Mouse (Mus musculus) lung, embryonic 14.5 days (tissue): ENCODE measurements around the gene Cyp4f16. TPM values are rescaled to one million over a fixed set of nuclear protein-coding genes. Genes with fewer than 3 reads are reported as not detected.
"Not testable (repeated sequence)": the region's sequence is repeated elsewhere in the genome, so short reads cannot be mapped to it uniquely, and the experiment has no call there.

Experiments used
- ATAC-seq: fragments of 200-750 bp; cut with Nextera tagmentation; 2 replicates; pipeline ENCODE4 v1.8.0; 2017; ENCODE audit warnings: mild to moderate bottlenecking, moderate TSS enrichment, moderate library complexity; ENCODE audit not compliant: insufficient read depth
- DNase-seq: peaks from one replicate; pipeline ENCODE4 v3.0.0-alpha.2; 2015
- H3K27ac ChIP-seq: fragments of 300-500 bp; sonication (generic); 2 replicates; pipeline ENCODE4 v1.5.1; 2014; ENCODE audit warnings: low read depth, mild to moderate bottlenecking, moderate library complexity
- H3K27me3 ChIP-seq: fragments of 300-500 bp; sonication (generic); 2 replicates; pipeline ENCODE4 v1.6.1; 2014; ENCODE audit warnings: low read length, control low read depth; ENCODE audit not compliant: insufficient read depth
- H3K36me3 ChIP-seq: fragments of 300-500 bp; sonication (generic); 2 replicates; pipeline ENCODE4 v1.6.1; 2014; ENCODE audit warnings: control low read depth; ENCODE audit not compliant: insufficient read depth
- H3K4me1 ChIP-seq: fragments of 300-500 bp; sonication (generic); 2 replicates; pipeline ENCODE4 v1.6.1; 2014; ENCODE audit warnings: antibody characterized with exemption, control low read depth; ENCODE audit not compliant: insufficient read depth
- H3K4me2 ChIP-seq: fragments of 300-500 bp; sonication (generic); 2 replicates; pipeline ENCODE4 v1.6.1; 2014; ENCODE audit warnings: mild to moderate bottlenecking
- H3K4me3 ChIP-seq: fragments of 300-500 bp; sonication (generic); 2 replicates; pipeline ENCODE4 v1.5.1; 2014; ENCODE audit warnings: low read depth, low read length
- H3K9ac ChIP-seq: fragments of 300-500 bp; sonication (generic); 2 replicates; pipeline ENCODE4 v1.6.1; 2014
- H3K9me3 ChIP-seq: fragments of 300-500 bp; sonication (generic); 2 replicates; pipeline ENCODE4 v1.6.1; 2016; ENCODE audit warnings: low read depth, low read length, control low read depth
- CTCF ChIP-seq: IDR thresholded peaks from 2 replicates; pipeline ENCODE4 v1.5.1; 2016; ENCODE audit warnings: antibody characterized with exemption, low read depth
- WGBS: fragments of 180-500 bp; shearing (Covaris S2); extraction: QIAGEN DNeasy Blood & Tissue Kit; methylation state at CpG from one replicate; pipeline ENCODE4 v1.1.7; 2014; 5-methylcytosine and 5-hydroxymethylcytosine counted together
- polyA plus RNA-seq: library from polyadenylated mRNA; unstranded; fragments of >200 nt; fragmentation: Nextera tagmentation; extraction: Ambion mirVana; gene quantifications from 2 replicates; pipeline ENCODE4 v1.2.1, GENCODE M21; 2014

The Cyp4f16 gene
- polyA plus RNA-seq, 1 experiment from 2014 or later: 15.7 TPM

- no peak overlapping the region; the same call in 1 of the 2 replicates for H3K9ac ChIP-seq
- H3K36me3 ChIP-seq: no peaks in the 10 kb centered on the region
- peak overlapping the region; percentile 53 for H3K4me2 ChIP-seq
- no peaks in the 10 kb centered on the region for H3K9me3 ChIP-seq
- DNase-seq (peak; percentile 87), ATAC-seq (peak; percentile 83)
- H3K27me3 ChIP-seq: no peaks in the 10 kb centered on the region
- H3K27ac ChIP-seq: no peak overlapping the region
- peak; percentile 69 for TF ChIP-seq CTCF
- H3K4me1 ChIP-seq: no peaks in the 10 kb centered on the region
- WGBS: 11% methylated on average over 20 of the region's 20 CpGs
- peak overlapping the region; percentile 17; the same call in 1 of the 2 replicates for H3K4me3 ChIP-seq
Measured at GRCm38 (mm10) chr17:32550900-32551770, 14.8 kb downstream of the Cyp4f16 start.

- not testable (repeated sequence) for H3K27me3 ChIP-seq, DNase-seq, H3K9me3 ChIP-seq, H3K36me3 ChIP-seq, H3K4me1 ChIP-seq, H3K27ac ChIP-seq, ATAC-seq, H3K4me3 ChIP-seq, H3K9ac ChIP-seq, H3K4me2 ChIP-seq
- WGBS: 50% methylated on average over 1 of the region's 1 CpGs
Measured at GRCm38 (mm10) chr17:32553016-32553415, 16.7 kb downstream of the Cyp4f16 start.

- not testable (repeated sequence) for ATAC-seq
Measured at GRCm38 (mm10) chr17:32554368-32554767, 18.0 kb downstream of the Cyp4f16 start.

GRCm38 (mm10) chr17:32563301-32563700 is 26.9 kb downstream of the Cyp4f16 start:
- not testable (repeated sequence) for ATAC-seq, H3K9me3 ChIP-seq, H3K9ac ChIP-seq, H3K36me3 ChIP-seq, H3K4me3 ChIP-seq, H3K4me2 ChIP-seq, H3K4me1 ChIP-seq, DNase-seq, H3K27ac ChIP-seq, H3K27me3 ChIP-seq
- 76% methylated on average over 2 of the region's 2 CpGs for WGBS

More at GRCm38 (mm10) chr17:32554368-32554767, 18.0 kb downstream of the Cyp4f16 start:
- H3K9ac ChIP-seq, H3K36me3 ChIP-seq, H3K27me3 ChIP-seq, DNase-seq, H3K4me2 ChIP-seq, H3K9me3 ChIP-seq, H3K27ac ChIP-seq, H3K4me3 ChIP-seq, H3K4me1 ChIP-seq: not testable (repeated sequence)
- 84% methylated on average over 9 of the region's 9 CpGs for WGBS

GRCm38 (mm10) chr17:32573286-32573685 is 36.9 kb downstream of the Cyp4f16 start:
- not testable (repeated sequence) for H3K9me3 ChIP-seq, ATAC-seq, H3K4me1 ChIP-seq, DNase-seq, H3K4me2 ChIP-seq, H3K36me3 ChIP-seq, H3K9ac ChIP-seq, H3K27me3 ChIP-seq, H3K27ac ChIP-seq, H3K4me3 ChIP-seq
- WGBS: 54% methylated on average over 2 of the region's 2 CpGs

GRCm38 (mm10) chr17:32577496-32578186 is 41.3 kb downstream of the Cyp4f16 start:
- 42% methylated on average over 7 of the region's 7 CpGs for WGBS
- DNase-seq (peak; percentile 5), ATAC-seq (no peak; the same call in 1 of the 2 replicates)
- Histone ChIP-seq H3K4me2 (no peak overlapping the region), H3K4me1 (no peaks in the 10 kb centered on the region), H3K36me3 (no peaks in the 10 kb centered on the region), H3K9me3 (no peaks in the 10 kb centered on the region), H3K27me3 (no peaks in the 10 kb centered on the region), H3K9ac (no peak overlapping the region), H3K27ac (0 out of 2 replicates have a peak overlapping the region, but pooled peaks have one; percentile 24), H3K4me3 (no peak overlapping the region)
- TF ChIP-seq CTCF: no peak

GRCm38 (mm10) chr17:32596494-32596893 is 60.1 kb downstream of the Cyp4f16 start:
- H3K4me2 ChIP-seq: no peak overlapping the region
- no peaks in the 10 kb centered on the region for H3K9me3 ChIP-seq
- TF ChIP-seq CTCF: no peak
- H3K36me3 ChIP-seq: no peaks in the 10 kb centered on the region
- no peak overlapping the region for H3K9ac ChIP-seq
- ATAC-seq (no peak), DNase-seq (no peak)
- no peak overlapping the region for H3K4me3 ChIP-seq
- H3K27ac ChIP-seq: no peak overlapping the region
- WGBS: 88% methylated on average over 18 of the region's 18 CpGs
- H3K4me1 ChIP-seq: no peaks in the 10 kb centered on the region
- no peaks in the 10 kb centered on the region for H3K27me3 ChIP-seq

Other genes with a start within 250 kb of the Cyp4f16 start
- gene Akap8, start 215.3 kb upstream of the Cyp4f16 start, polyA plus RNA-seq: 45.4 and 54.3 TPM in 2 replicates
- 68.7 and 82.0 TPM in 2 replicates for gene Akap8l, start 186.0 kb upstream of the Cyp4f16 start, polyA plus RNA-seq
- 41.8 and 48.1 TPM in 2 replicates for gene Wiz, start 147.1 kb upstream of the Cyp4f16 start, polyA plus RNA-seq
- 0.93 and 1.0 TPM in 2 replicates for gene Rasal3, start 133.0 kb upstream of the Cyp4f16 start, polyA plus RNA-seq
- gene Pglyrp2, start 112.4 kb upstream of the Cyp4f16 start, polyA plus RNA-seq: 0.07 TPM in 1 of 2 replicates, not detected in the other
- gene Cyp4f39, start 83.8 kb upstream of the Cyp4f16 start, polyA plus RNA-seq: 0.72 and 0.87 TPM in 2 replicates
- 5.4 and 5.9 TPM in 2 replicates for gene Cyp4f17, start 30.5 kb upstream of the Cyp4f16 start, polyA plus RNA-seq
- not detected in 2 replicates for gene Cyp4f37, start 84.8 kb downstream of the Cyp4f16 start, polyA plus RNA-seq
- gene Cyp4f40, start 122.3 kb downstream of the Cyp4f16 start, polyA plus RNA-seq: not detected in 2 replicates
- gene Cyp4f15, start 149.1 kb downstream of the Cyp4f16 start, polyA plus RNA-seq: not detected in 2 replicates